Mouse (Mus musculus) gastrocnemius, postnatal 14 days (tissue): ENCODE measurements around the gene Cdh3. TPM values are rescaled to one million over a fixed set of nuclear protein-coding genes. Genes with fewer than 3 reads are reported as not detected.
"Not testable (repeated sequence)": the region's sequence is repeated elsewhere in the genome, so short reads cannot be mapped to it uniquely, and the experiment has no call there.

Experiments used
- DNase-seq: peaks from one replicate; pipeline ENCODE4 v3.0.0; 2021; ENCODE audit warnings: mixed read lengths
- intact Hi-C: fragments of 180-260 bp; cut with DNase I; formaldehyde crosslinking; loops from one replicate; pipeline ENCODE4 v1.15.1; 2025; ENCODE audit warnings: low total_unique reads
- total RNA-seq, 2 experiments: library from RNA; stranded (reverse); gene quantifications; 2 replicates each; pipeline ENCODE4 v1.2.3; 2021

The Cdh3 gene
- total RNA-seq, 2 experiments from 2014 or later, result 0.16 to 0.29 TPM

DNA sequence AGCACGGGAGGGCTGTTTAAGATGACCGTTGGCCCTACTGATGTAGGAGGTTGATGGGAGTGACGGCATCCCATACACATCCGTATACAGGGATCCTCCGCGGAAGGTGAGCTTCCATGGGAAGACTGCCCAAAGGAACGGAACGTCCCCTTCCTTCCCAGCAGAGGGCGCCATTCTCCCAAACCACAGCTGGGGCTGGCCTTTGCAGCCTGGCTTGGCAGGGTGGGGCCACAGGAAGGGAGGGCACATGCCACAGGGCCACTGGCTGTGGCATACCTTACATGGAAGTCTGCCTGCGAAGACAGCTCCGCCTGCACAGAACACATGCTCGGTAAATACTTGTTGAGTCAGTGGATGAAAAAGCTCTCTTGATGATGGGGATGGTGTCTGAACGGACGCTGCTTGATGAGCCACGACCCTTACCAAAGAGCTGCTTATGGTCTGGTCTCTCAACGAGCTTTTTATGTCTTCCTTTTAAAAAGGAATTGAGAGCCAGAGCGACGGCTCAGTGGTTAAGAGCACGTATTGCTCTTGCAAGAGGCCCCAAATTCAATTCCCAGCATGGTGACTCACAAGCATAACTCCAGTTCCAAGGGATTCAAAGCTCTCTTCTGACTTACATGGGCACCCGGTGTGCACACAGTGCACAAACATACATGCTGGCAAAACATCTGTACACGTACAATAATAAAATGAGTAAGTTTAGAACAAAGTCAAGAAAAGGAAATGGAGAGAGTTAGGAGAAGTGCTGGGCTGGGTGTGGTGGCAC lies 50.6 kb downstream of the Cdh3 start:
- intact Hi-C loops, result no loop called here
- peak; percentile 80 for DNase-seq

DNA sequence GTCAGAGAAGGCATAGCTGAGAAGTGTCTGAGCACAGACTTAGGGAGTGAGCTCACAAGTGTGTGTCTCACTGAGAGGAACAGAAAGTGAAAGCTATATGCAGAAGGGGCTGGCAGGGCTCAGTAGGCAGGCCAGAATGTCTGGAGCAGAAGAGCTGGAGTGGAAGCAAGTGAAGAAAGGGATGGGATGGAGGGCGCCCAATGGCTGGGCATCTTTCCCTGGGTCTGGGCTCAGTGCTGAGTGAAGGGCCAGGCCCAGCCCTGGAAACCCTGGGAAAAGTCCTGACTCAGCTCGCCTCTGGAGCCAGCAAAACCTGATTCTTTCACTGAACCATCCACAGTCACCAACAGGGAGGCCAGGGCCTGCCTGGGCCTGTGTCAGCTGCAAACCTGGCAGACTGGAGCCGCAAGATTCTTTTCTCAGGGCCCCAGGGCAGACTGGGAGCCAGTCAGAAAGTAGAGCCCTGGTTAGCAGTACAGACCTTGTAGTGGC lies 53.0 kb downstream of the Cdh3 start:
- intact Hi-C loops, result loop anchor here (2.0 kb wide), 1 partner anchor 85 kb away; no protein-coding TSS in a partner anchor
- DNase-seq, result peak; percentile 64

DNA sequence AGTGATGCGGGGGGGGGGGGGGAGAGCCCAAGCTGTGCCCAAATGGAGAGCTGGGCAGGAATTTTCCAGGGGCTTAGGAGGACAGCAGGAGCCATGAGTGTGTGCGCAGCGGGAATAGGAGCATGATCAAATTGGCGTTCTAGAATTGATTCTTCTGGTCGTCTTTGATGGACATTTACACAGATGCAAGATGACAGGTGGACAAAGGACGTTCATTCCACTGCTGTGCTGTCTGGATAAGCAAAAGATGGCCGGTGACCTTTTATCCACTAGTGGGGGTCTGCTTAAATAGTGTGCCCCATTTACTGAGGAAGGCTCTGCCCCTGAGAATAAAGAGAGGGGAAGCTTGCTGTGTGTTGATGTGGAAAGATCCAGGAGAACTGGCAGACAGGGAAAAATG lies 58.3 kb downstream of the Cdh3 start:
- intact Hi-C loops, result no loop called here
- DNase-seq, result no peak

DNA sequence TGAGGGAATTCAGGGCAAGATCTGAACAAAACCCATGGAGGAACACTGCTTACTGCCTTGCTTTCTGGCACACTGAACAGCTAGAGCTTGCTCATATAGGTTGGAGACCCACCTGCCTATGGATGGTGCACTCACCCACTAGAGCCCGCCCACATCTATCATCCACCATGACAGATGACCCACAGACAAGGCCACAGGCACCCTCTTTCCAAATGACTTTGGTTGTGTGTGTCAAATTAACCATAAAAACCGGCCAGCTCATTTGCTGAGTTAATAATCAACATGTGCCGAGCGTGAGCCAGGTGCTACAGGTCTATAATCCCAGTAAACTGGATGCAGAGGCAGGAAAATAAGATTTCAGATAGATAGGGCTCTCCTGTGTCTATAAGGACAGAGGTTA lies 59.7 kb downstream of the Cdh3 start:
- intact Hi-C loops, result no loop called here
- no peak for DNase-seq

DNA sequence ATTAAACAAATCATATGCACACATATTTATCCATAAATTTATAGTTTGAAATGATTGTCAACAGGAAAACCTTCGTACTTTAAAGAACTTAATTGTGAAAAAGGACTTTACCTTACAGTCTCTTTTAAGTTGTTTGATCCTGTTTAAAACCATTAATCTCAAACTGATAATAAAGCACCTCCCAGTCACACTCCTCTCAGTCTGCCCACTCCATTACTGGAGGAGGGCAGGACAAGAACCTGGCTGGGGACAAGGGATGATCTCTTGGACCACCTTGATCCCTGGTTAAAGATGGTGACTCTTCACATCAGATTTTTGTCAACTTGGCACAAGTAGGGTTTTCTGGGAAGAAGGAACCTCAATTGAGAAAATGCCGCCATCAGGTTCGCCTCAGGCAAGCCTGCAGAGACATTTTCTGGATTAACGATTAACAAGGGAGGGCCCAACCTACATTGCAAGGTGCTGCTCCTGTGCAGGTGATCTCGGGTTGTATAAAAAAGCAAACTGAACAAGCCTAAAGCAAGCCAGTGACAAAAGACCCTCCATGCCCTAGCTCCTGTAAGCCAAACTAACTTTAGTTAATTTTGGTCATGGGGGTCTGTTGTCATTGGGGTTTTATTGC lies 61.0 kb downstream of the Cdh3 start:
- DNase-seq, result no peak
- intact Hi-C loops, result no loop called here

DNA sequence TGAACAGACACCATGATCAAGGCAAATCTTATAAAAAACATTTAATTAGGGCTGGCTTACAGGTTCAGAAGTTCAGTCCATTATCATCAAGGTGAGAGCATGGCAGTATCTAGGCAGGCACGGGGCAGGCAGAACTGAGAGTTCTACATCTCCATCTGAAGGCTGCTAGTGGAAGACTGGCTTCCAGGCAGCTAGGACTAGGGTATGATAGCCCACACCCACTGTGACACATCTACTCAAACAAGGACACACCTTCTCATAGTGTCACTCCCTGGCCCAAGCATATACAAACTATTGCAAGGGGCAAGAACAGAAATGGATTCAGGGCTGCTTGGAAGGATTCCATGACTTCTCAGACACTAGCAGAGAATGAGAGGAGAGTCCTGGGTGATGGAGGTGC lies 61.5 kb downstream of the Cdh3 start:
- intact Hi-C loops, DNase-seq: not testable (repeated sequence)

DNA sequence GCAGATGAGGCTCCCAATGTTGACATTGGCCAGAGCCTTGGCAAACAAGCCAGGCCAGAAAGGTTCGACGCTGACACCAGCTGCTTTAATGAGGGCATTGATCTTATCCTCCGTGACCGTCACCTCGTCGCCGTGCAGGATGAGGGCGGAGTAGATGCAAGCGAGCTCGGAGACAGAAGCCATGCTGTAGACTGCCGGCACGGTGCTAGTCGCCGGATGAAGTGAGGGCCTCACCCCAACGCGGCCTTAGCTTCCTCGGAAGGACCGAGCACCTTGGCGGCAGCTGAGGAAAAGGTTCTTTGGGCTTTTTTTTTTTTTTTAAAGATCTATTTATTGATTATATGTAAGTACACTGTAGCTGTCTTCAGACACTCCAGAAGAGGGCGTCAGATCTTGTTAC lies 62.5 kb downstream of the Cdh3 start, which contains the start of gene Gm10073:
Gm10073 (minus strand) TSS at position 294 of the 400 bp plus-strand sequence.
- DNase-seq, intact Hi-C loops: not testable (repeated sequence)

DNA sequence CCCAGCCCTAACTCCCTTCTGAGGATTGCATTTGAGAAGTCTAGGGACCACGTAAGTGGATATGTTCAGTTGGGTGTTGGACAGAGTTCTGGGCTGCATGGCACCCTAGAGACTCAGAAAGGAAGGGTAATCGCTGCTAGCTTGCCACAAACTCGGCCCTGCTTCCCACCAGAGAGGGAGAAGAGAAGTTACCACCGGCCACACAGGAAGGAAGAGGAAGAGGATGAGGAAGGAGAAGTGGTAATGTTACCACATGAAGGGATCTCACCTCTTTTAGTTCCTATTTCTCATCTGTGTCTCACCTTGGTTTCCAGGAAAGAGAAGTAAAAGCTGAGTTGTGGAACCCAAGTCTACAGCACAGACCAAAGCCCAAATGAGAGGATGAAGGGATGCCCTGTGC lies 63.6 kb downstream of the Cdh3 start:
- DNase-seq, result no peak
- intact Hi-C loops, result no loop called here

DNA sequence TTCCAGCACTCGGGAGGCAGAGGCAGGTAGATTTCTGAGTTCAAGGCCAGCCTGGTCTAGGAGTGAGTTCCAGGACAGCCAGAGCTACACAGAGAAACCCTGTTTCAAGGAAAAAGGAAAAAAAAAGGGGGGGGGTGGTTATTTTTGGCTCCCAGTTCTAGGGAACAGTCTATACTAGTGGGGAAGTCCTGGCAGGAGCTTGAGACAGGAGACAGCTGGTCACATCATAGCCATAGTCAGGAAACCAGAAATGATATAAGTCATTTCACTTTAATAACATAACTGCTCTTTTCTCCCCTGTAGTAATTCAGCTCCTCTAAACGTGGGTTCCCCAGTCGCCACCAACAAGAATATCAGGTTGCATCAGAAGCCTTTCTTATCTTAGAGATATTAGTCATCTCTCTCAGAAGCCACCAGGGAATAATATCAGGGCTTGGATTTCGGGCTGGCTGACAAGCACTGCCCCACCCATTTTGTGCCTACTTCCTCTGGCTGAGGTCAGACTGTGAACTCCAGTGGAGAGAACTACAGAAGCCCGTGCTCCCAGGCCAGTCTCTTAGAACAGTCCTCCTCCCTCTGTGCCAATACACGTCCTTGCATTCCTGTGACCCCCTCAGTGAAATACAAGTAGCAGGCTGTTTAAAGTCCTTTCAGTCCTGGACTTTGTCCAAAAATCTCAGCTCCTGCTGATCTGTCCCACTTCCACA lies 66.3 kb downstream of the Cdh3 start:
- intact Hi-C loops, result no loop called here
- peak; percentile 27 for DNase-seq

DNA sequence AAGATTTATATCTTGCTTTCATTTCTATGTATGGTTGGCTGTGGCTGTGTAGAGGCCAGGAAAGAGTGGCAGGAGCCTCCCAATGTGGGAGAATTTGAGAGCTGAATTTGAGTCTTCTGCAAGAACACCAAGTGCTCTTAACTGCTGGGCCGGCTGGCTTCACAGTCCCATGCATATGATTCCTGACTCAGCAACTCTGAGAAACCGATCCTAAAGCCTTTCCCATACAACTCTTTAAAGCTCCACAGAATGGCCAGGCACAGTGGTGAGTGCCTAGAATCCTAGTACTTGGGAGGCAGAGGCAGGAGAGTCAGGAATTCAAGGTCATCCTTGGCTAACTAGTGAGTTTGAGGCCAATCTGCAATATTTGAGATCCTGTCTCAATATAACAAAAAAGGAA lies 68.8 kb downstream of the Cdh3 start:
- intact Hi-C loops, result no loop called here

DNA sequence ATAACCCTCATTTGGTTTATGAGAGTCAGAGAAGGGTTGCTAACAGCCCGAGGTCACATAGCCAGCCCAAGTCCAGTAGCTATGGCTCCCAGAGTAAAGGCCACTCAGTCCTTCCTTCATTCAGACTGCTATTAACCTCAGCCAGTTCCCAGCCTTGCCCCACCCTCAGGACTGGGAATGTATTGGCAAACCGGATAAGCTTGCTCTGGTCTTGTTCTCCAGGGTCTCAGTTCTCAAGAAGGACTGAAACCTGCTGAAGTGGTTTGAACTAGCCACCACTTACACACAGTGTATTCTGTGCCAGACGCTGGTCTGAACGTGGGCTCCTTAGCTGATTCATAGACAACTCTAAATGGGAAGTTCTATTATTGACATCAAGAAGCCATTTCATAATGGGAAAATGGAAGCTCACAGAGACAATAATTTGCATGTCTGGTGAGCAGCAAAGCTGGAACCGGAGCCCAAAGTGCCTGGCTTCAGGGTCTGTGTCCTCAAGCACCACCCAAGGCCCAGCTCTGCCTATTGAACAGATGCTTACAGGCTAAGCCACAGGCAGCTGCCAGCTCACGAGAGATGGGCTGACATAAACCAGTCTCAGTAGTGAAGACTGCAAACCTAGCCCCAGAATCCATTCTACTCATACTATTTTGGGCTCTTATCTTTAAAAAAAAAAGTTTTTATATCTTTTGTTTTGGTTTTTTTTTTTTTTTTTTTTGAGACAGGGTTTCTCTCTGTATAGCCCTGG lies 70.8 kb downstream of the Cdh3 start:
- intact Hi-C loops, result no loop called here
- DNase-seq, result no peak

More for the DNA sequence above, 68.8 kb downstream of the Cdh3 start:
- DNase-seq, result no peak

DNA sequence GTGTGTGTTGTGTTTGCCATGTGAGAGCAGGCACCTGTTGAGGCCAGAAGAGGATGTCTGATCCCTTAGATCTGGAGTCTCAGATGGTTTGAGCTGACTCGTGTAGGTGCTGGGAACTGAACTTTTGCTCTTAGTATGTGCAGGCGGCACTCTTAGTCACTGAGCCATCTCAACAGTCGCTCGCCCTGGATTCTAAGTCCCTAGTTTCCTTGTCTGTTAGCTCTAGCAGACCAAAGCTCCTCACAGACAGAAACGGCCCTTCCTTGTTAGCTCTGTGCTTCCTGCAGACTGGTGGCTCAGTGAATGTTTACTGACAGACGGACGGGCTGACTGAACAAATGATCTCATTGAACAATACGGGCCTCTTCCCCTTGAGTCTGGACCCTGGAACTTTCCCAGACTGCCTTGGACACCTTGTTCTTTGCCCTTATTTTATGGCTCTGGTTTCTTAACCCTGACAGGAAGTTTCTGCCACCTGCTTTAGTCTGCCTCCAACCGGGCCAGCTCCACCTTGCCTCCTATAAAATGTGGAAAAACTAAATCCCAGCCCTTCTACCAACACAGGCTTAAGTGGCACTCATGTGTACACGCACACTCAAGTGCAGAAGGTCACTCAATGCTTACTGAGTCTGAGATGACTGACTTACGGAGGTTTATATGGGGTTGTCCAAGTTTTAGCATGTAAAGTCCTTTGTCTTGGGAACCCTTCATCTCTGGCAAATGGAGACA lies 74.4 kb downstream of the Cdh3 start:
- no peak for DNase-seq
- intact Hi-C loops, result no loop called here

DNA sequence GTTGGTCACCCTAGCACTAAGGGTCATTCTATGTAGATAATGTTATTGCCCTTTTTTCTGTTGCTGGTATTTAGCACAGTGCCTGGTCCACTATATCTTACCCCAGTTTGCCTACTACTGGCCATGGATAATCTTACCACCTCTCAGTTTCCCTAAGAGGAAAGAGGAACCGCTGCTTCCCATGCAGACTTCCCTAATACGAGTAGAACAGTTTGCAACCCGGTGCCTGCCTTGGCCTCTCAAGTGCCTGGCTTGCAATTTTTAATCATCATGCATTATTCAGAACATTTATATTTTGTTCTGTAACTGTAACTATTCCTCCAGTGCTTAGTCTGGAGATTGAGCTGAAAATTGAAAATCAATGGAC lies 75.0 kb downstream of the Cdh3 start:
- intact Hi-C loops, result no loop called here
- DNase-seq, result no peak

DNA sequence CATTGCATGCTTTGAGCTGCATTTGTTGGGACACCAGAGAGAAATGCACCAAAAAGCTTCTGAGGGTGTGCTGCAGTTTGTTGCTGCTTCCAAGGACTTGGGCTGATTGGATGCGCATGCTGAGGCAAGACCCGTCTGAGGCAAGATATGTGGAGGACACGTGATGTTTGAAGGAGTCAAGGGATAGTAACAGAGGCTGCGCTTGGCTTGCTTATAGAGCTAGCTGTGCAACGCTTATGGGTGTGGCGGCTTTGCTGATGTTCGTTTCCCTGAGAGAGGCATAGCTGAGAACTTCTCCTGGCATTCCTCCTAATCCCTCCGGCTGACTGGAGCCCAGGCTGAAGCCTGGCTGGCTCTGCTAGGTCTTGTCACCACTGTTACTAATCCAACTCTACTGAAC lies 76.2 kb downstream of the Cdh3 start:
- intact Hi-C loops, result no loop called here
- DNase-seq, result peak; percentile 30

DNA sequence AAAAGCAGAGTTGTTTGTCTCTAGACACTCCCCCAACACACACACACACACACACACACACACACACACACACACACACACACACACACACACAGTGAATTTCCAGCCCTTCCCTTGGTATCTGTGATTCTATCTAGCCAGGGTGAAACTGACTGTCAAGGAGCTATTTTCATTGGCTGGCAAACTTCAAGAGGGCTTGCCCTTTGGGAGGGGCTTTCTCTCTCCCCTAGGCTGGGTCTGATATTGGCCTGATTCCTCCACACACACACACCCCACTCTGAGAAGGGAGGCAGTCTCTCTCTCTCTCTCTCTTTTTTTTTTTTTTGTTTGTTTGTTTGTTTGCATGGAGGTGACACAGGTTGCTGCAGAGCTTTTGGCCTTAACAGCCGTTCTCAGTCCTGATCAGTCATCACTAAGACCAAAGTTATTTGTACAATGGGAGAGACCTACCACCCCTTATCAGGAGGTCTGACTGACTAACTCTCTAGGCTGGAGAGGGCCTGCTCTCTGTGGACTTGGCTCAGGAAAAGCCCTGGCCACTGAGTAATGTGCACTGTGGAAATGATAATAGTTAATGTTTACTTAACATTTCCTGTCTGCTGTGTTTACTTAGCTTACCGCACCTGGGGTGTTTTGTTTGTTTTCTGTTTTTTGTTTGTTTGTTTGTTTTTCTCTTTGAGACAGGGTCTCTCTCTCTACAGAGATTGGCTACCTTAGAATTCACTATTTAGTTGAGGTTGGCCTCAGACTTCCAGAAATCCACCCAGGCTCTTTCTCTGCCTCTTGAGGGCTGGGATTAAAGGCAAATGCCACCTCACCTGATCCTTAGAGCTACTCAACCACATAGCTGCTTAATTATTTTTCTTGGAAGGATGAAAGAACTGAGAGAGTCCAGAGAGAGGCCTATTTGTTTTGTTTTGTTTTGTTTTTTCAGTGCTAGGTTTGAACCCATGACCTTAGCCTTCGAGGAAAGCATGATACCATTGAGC lies 78.0 kb downstream of the Cdh3 start:
- intact Hi-C loops, result no loop called here
- no peak for DNase-seq

DNA sequence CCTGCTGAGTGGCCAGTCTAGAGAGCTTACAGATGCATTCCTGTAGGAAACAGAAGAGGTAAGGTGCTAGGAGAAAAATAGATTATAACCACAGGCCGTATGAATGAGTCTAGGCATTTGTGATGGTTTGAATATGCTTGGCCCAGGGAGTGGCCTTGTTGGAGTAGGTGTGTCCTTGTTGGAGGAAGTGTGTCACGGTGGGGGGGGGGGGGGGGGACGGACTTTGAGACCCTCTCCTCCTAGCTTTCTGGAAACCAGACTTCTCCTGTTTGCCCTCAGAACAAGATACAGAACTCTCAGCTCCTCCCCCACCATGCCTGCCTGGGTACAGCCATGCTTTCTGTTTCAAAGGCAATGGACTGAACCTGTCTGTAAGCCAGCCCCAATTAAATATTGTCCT lies 81.8 kb downstream of the Cdh3 start:
- intact Hi-C loops, result no loop called here
- DNase-seq, result no peak

DNA sequence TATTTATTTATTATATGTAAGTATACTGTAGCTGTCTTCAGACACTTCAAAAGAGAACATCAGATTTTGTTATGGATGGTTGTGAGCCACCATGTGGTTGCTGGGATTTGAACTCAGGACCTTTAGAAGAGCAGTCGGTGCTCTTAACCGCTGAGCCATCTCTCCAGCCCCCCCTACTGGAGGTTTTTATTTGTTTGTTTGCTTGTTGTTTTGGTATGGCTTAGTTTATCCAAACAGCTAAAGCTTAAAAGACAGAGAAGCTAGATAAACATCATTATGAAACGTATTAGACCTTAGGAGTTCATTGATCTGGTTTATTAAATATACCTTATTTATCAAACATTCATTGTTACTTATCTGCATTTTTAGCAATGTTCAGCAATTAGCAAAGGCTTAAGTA lies 84.9 kb downstream of the Cdh3 start:
- DNase-seq, intact Hi-C loops: not testable (repeated sequence)

DNA sequence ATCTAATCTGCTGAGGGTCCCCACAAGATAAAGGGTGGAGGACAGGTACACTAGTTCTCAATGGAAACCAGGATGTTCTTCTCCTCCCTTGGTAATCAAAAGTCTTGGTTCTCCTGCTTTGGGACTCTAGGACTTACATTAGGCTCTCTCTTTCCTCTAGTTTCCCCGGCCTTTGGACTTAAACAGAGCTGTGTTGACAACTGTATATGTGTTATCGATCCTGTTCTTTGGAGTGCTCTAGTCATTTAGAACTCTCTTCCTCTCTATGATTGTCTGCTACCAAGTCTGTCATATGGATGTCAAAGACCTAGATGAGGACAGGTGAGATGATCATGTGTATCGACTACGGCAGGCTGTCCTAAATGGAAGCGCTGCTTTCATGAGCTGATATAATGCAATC lies 86.4 kb downstream of the Cdh3 start:
- intact Hi-C loops, result no loop called here
- DNase-seq, result no peak
